Mouse (Mus musculus) brain, embryonic 14.5 days (tissue): ENCODE measurements at regions not wholly inside any gene's neighbourhood (a gene's known extent, or its start where the extent isn't known, plus 50 kb on each side); places are given as distances from the start of the nearest gene placed in this dataset.

ENCODE experiments used
- CTCF ChIP-seq: fragments of 200-500 bp; IDR thresholded peaks from 2 replicates; pipeline ENCODE4 v1.5.1; 2012; ENCODE audit warnings: inconsistent platforms, mild to moderate bottlenecking, moderate library complexity, borderline replicate concordance; ENCODE audit not compliant: insufficient read depth, insufficient read length; ENCODE audit errors: extremely low read depth
- POLR2A ChIP-seq: fragments of 200-500 bp; IDR thresholded peaks from 2 replicates; pipeline ENCODE4 v1.6.1; 2012; ENCODE audit warnings: mild to moderate bottlenecking, inconsistent platforms, borderline replicate concordance; ENCODE audit not compliant: poor library complexity, insufficient read depth, insufficient read length, severe bottlenecking; ENCODE audit errors: extremely low read depth

- TF ChIP-seq POLR2A (no peak), CTCF (no peak)
These were observed 55.7 kb upstream of the Lrp8 start for GRCm38 (mm10) chr4:107746366-107746765.
